Mouse (Mus musculus): ENCODE results near the gene Mrgpre. TPM values are rescaled to one million over a fixed set of nuclear protein-coding genes. Genes with fewer than 3 reads are reported as not detected.

The Mrgpre gene
- polyA plus RNA-seq, 1 experiment, result 4.4 TPM

- no peak for DNase-seq
- Histone ChIP-seq H3K27me3 (ENCODE audit: control insufficient read depth, insufficient read depth, low read length) (no peaks in the 10 kb centered on the region; the same call in 1 of the 2 replicates), H3K4me1 (ENCODE audit: control insufficient read depth, insufficient read depth, low read length) (peaks cover 20% of the 10 kb centered on the region), H3K4me3 (replicated peaks; ENCODE audit: insufficient read depth, low read depth, low read length) (peak within 1 kb of the TSS; percentile 5), H3K27ac (ENCODE audit: insufficient read depth, low read length) (no peak within 1 kb of the TSS)
- WGBS, result 26% methylated on average over 22 of the region's 22 CpGs
- TF ChIP-seq POLR2A (IDR thresholded peaks at IDR 0.05; ENCODE audit: borderline replicate concordance, insufficient read depth, low read length), result no peak
- TF ChIP-seq CTCF (IDR thresholded peaks at IDR 0.05; ENCODE audit: borderline replicate concordance, insufficient read depth, low read depth, low read length), result no peak
These were observed 27.9 kb downstream of the Mrgpre start, which contains the start of gene Osbpl5 for GRCm38 (mm10) chr7:143756125-143757026. Osbpl5 (minus strand) TSS chr7:143756985.

DNA sequence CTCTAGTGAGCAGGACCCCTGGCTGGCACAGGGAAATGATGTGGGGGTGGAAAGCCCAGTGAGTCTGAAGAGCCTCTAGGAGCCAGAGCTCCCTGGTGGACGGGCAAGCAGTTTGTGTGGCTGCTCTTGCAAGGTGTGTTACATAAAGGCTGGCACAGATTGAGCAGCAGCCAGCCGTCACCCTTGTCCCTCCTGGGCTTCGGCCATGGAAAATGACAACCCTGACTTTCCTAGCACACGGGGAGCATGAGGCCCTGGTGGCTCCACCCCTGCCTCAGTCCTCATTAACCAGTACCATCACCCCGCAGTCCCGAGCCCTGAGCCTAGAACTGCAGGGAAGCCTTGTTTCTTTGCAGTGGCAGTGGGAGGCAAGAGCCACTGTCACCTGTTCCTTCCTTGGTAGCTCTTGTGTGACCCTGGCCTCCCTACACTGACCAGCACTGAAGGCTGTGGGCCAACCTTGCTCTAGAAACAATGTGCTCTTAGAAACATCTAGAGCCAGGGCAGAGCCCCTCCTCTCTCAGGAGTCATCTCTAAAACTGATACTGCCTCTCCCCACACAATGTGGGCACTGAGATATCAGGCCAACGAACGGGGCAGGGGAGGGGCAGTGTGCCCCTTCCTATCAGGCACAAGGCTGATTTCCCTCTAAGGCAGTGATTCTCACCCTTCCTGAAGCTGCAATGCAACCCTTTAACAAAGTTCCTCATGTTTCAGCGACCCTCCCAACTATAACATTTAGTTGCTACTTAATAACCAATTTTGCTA lies 28.8 kb downstream of the Mrgpre start:
- Histone ChIP-seq H3K4me1 (ENCODE audit: control insufficient read depth, insufficient read depth, low read length) (peaks cover 20% of the 10 kb centered on the region), H3K4me3 (replicated peaks; ENCODE audit: insufficient read depth, low read depth, low read length) (no peak overlapping the region), H3K27me3 (ENCODE audit: control insufficient read depth, insufficient read depth, low read length) (no peaks in the 10 kb centered on the region; the same call in 1 of the 2 replicates), H3K27ac (ENCODE audit: insufficient read depth, low read length) (no peak overlapping the region)
- DNase-seq, result peak in 1 of 2 experiments; percentile 40
- TF ChIP-seq POLR2A (IDR thresholded peaks at IDR 0.05; ENCODE audit: borderline replicate concordance, insufficient read depth, low read length) (no peak), CTCF (IDR thresholded peaks at IDR 0.05; ENCODE audit: borderline replicate concordance, insufficient read depth, low read depth, low read length) (no peak)
- 62% methylated on average over 9 of the region's 9 CpGs for WGBS

- WGBS, result 62% methylated on average over 5 of the region's 5 CpGs
- no peak overlapping the region for H3K27ac ChIP-seq (ENCODE audit: insufficient read depth, low read length)
- peaks cover 18% of the 10 kb centered on the region for H3K4me1 ChIP-seq (ENCODE audit: control insufficient read depth, insufficient read depth, low read length)
- peak; percentile 75 for TF ChIP-seq CTCF (IDR thresholded peaks at IDR 0.05; ENCODE audit: borderline replicate concordance, insufficient read depth, low read depth, low read length)
- no peak for TF ChIP-seq POLR2A (IDR thresholded peaks at IDR 0.05; ENCODE audit: borderline replicate concordance, insufficient read depth, low read length)
- no peak overlapping the region for H3K4me3 ChIP-seq (replicated peaks; ENCODE audit: insufficient read depth, low read depth, low read length)
- peak in 1 of 2 experiments; percentile 46 for DNase-seq
- H3K27me3 ChIP-seq (ENCODE audit: control insufficient read depth, insufficient read depth, low read length), result no peaks in the 10 kb centered on the region; the same call in 1 of the 2 replicates
These were observed 30.1 kb downstream of the Mrgpre start for GRCm38 (mm10) chr7:143753990-143754715.

DNA sequence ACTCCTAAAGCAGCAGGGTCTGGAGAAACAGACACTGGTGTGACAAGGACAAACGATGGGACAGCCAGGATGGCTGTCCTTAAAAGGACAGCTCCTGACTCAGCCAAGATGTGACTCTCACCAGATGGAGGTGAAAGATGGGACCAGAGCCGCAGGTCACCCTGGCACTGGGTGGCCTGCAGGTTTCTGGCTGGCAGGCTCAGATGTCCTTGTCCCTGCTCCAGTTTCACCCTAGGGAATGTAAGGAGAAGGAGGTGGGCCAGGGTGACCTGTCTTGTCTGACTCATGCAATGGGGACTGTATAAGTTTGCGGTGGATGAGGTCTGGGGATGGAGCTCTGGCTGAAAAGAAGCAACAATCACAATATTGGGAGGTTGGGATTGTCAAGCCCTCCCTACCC lies 31.7 kb downstream of the Mrgpre start:
- H3K27ac ChIP-seq (ENCODE audit: insufficient read depth, low read length), result no peak overlapping the region
- 57% methylated on average over 3 of the region's 3 CpGs for WGBS
- peak in 1 of 2 experiments; percentile 64 for DNase-seq
- TF ChIP-seq POLR2A (IDR thresholded peaks at IDR 0.05; ENCODE audit: borderline replicate concordance, insufficient read depth, low read length), result no peak
- H3K4me3 ChIP-seq (replicated peaks; ENCODE audit: insufficient read depth, low read depth, low read length), result no peak overlapping the region
- no peaks in the 10 kb centered on the region; the same call in 1 of the 2 replicates for H3K27me3 ChIP-seq (ENCODE audit: control insufficient read depth, insufficient read depth, low read length)
- peaks cover 6% of the 10 kb centered on the region; the same call in 1 of the 2 replicates for H3K4me1 ChIP-seq (ENCODE audit: control insufficient read depth, insufficient read depth, low read length)

- 80% methylated on average over 4 of the region's 4 CpGs for WGBS
- TF ChIP-seq POLR2A (IDR thresholded peaks at IDR 0.05; ENCODE audit: borderline replicate concordance, insufficient read depth, low read length) (no peak), CTCF (IDR thresholded peaks at IDR 0.05; ENCODE audit: borderline replicate concordance, insufficient read depth, low read depth, low read length) (no peak)
- H3K4me3 ChIP-seq (replicated peaks; ENCODE audit: insufficient read depth, low read depth, low read length), result no peak overlapping the region
- 0 out of 2 replicates have a peak, but pooled peaks cover 5% of the 10 kb centered on the region for H3K4me1 ChIP-seq (ENCODE audit: control insufficient read depth, insufficient read depth, low read length)
- no peaks in the 10 kb centered on the region; the same call in 1 of the 2 replicates for H3K27me3 ChIP-seq (ENCODE audit: control insufficient read depth, insufficient read depth, low read length)
- DNase-seq, result no peak
- no peak overlapping the region for H3K27ac ChIP-seq (ENCODE audit: insufficient read depth, low read length)
These were observed 32.2 kb downstream of the Mrgpre start for GRCm38 (mm10) chr7:143752056-143752455.

DNA sequence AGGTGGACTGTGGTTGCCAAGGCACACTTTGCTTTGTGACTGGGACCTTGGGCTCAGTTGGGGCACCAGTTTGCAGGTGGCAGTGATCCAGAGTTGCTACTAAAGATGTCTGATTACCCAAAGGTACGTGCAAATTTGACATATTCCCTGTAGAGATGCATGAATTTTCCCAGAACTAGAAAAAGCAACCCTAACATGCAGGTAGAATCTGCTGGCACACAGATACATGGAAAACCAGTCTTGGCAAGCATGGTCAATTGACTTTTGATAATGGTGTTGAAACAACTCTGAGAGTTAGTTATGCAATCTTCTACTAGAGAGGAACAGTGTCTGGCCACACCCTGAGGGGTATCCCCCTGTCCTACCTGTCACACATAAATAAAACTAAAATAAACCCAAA lies 32.9 kb downstream of the Mrgpre start:
- TF ChIP-seq POLR2A (IDR thresholded peaks at IDR 0.05; ENCODE audit: borderline replicate concordance, insufficient read depth, low read length), result no peak
- no peak for TF ChIP-seq CTCF (IDR thresholded peaks at IDR 0.05; ENCODE audit: borderline replicate concordance, insufficient read depth, low read depth, low read length)
- 63% methylated on average over 1 of the region's 1 CpGs for WGBS
- H3K4me1 ChIP-seq (ENCODE audit: control insufficient read depth, insufficient read depth, low read length), result 0 out of 2 replicates have a peak, but pooled peaks cover 5% of the 10 kb centered on the region
- DNase-seq, result no peak
- H3K27me3 ChIP-seq (ENCODE audit: control insufficient read depth, insufficient read depth, low read length), result no peaks in the 10 kb centered on the region; the same call in 1 of the 2 replicates
- no peak overlapping the region for H3K4me3 ChIP-seq (replicated peaks; ENCODE audit: insufficient read depth, low read depth, low read length)
- H3K27ac ChIP-seq (ENCODE audit: insufficient read depth, low read length), result no peak overlapping the region

- no peak for DNase-seq
- Histone ChIP-seq H3K27me3 (ENCODE audit: control insufficient read depth, insufficient read depth, low read length) (no peaks in the 10 kb centered on the region), H3K4me3 (replicated peaks; ENCODE audit: insufficient read depth, low read depth, low read length) (no peak overlapping the region), H3K4me1 (ENCODE audit: control insufficient read depth, insufficient read depth, low read length) (no peaks in the 10 kb centered on the region), H3K27ac (ENCODE audit: insufficient read depth, low read length) (no peak overlapping the region)
- 55% methylated on average over 3 of the region's 3 CpGs for WGBS
- TF ChIP-seq POLR2A (IDR thresholded peaks at IDR 0.05; ENCODE audit: borderline replicate concordance, insufficient read depth, low read length) (no peak), CTCF (IDR thresholded peaks at IDR 0.05; ENCODE audit: borderline replicate concordance, insufficient read depth, low read depth, low read length) (no peak)
These were observed 35.3 kb downstream of the Mrgpre start for GRCm38 (mm10) chr7:143749045-143749444.
